Mouse (Mus musculus) brown adipose tissue, adult 24 weeks (tissue): ENCODE data around the gene Mfsd4b3. TPM values are rescaled to one million over a fixed set of nuclear protein-coding genes. Genes with fewer than 3 reads are reported as not detected.
"Not testable (repeated sequence)": the region's sequence is repeated elsewhere in the genome, so short reads cannot be mapped to it uniquely, and the experiment has no call there.

Experiments used
- H3K27ac ChIP-seq: fragments of 200-500 bp; replicated peaks from 2 replicates; pipeline ENCODE4 v1.5.1; 2012; ENCODE audit warnings: low read depth, mild to moderate bottlenecking, low read length
- H3K4me1 ChIP-seq: fragments of 200-500 bp; 2 replicates; pipeline ENCODE4 v1.6.1; 2012; ENCODE audit warnings: low read length, mixed read lengths; ENCODE audit not compliant: control insufficient read depth, insufficient read depth, insufficient read length
- H3K4me3 ChIP-seq: fragments of 200-500 bp; 2 replicates; pipeline ENCODE4 v1.5.1; 2012; ENCODE audit warnings: low read depth, mild to moderate bottlenecking, low read length, moderate library complexity; ENCODE audit not compliant: insufficient read depth
- polyA plus RNA-seq: library from polyadenylated mRNA; stranded (reverse); fragments of >200 nt; gene quantifications from 2 replicates; pipeline ENCODE4 v1.2.4, GENCODE M21; 2012; ENCODE audit not compliant: missing spikeins, insufficient read depth, insufficient read length

Gene Mfsd4b3
- polyA plus RNA-seq = 2.3 and 3.1 TPM in 2 replicates

DNA sequence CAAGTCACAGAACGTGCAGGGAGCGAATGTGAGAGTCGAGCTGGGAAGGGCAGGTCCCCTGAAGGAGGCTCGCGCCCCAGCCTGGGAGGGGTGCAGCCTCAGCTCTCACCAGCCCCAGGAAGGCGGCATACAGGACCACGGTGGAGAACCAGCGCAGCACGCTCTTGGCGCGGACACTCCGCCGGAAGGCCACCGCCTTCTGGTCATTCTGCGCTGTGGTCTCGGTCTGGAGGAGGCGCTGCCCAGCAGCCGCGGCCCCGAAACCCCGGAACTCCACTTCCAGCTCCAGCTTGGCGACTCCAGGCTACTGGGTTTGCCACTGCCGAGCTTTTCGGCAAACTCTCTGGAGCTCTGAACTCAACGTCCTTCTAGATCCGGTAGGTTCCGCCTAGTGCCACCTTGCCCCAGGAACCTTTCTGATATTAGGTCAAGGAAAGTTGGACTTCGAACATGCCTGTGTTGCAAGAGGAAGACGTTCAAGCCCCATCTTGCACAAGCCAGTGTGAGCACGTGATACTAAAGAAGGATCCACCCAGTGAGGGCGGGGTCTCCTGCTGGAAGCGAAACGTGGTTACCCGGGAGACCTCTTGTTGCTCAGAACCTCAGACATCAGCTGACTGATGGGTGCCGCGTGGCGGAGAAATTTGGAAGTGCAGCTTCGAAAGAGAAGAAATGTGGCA, at the start of gene Mfsd4b3:
TSS of gene Mfsd4b3 (minus strand) at position 393 of the 680 bp plus-strand sequence.
- Histone ChIP-seq H3K4me1 (no peaks in the 10 kb centered on the region), H3K27ac (peak within 1 kb of the TSS; percentile 83), H3K4me3 (peak within 1 kb of the TSS; percentile 78)

DNA sequence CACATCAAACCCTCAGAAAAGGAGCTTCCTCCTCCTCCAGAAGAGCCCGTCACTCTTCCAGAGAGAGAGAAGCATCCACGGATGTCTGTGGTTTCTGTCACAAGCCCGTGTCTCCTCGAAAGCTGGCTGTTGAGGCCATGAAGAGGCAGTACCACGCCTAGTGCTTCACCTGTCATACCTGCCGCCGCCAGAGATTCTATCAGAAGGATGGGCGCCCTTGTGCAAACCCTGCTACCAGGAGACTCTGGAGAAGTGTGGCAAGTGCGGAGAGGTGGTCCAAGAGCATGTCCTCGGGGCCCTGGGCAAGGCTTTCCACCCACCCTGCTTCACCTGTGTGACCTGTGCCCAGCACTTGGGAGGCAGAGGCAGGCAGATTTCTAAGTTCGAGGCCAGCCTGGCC, 49.6 kb upstream of the Mfsd4b3 start:
- no peaks in the 10 kb centered on the region for H3K4me1 ChIP-seq
- H3K4me3 ChIP-seq = no peak overlapping the region
- H3K27ac ChIP-seq = no peak overlapping the region

- H3K4me1 ChIP-seq, H3K27ac ChIP-seq, H3K4me3 ChIP-seq: not testable (repeated sequence)
Measured at GRCm38 (mm10) chr10:40008847-40009246, 48.9 kb upstream of the Mfsd4b3 start.

- Histone ChIP-seq H3K27ac (no peak overlapping the region), H3K4me3 (no peak overlapping the region), H3K4me1 (no peaks in the 10 kb centered on the region)
Measured at GRCm38 (mm10) chr10:40007953-40008352, 48.0 kb upstream of the Mfsd4b3 start.

GRCm38 (mm10) chr10:40006963-40007362, 47.0 kb upstream of the Mfsd4b3 start:
- Histone ChIP-seq H3K27ac (no peak overlapping the region), H3K4me3 (no peak overlapping the region), H3K4me1 (no peaks in the 10 kb centered on the region)

GRCm38 (mm10) chr10:40000746-40001145, 40.8 kb upstream of the Mfsd4b3 start:
- no peak overlapping the region for H3K4me3 ChIP-seq
- H3K27ac ChIP-seq = no peak overlapping the region
- no peaks in the 10 kb centered on the region for H3K4me1 ChIP-seq

DNA sequence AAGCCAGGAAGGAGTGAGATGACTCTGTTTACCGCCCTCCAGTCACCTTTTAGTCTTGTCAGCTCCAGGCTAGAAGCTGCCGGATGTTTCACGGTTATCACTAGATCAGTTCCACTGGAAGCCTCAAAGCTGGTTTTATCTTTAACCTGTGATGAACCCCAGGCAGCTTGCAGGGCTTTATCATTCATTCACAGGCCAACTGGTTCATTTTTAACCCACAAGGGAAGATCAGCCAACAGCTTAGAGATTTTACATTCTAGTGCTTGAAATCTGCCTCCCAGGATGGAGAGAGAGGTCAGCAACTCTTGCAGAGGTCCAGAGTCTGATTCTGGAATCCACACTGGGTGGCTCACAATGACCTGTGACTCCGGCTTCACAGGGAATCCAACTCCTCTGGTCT, 31.2 kb upstream of the Mfsd4b3 start:
- no peaks in the 10 kb centered on the region for H3K4me1 ChIP-seq
- no peak overlapping the region for H3K4me3 ChIP-seq
- H3K27ac ChIP-seq = no peak overlapping the region

DNA sequence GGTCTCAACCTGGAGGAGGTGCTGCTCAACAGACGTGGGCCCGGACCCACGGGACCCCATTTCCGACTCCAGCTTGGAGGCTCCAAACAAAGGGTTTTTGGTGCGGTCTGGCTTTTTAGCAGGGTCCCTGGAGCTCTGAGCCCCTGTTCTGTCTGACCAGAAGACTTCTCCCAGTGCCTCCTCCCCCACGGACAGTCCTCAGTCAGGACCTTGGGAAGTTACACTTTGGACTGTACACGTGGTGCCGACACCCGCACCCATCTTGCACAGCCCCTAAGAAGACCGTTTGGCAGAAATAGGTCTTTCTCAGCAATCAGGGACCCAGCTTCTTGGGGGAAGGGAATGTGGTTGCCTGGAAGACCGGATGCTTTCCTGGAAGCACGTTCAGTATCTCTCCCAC, 26.5 kb upstream of the Mfsd4b3 start, which contains the start of gene Mfsd4b5:
TSS of gene Mfsd4b5 (minus strand) at position 181 of the 400 bp plus-strand sequence.
- H3K4me3 ChIP-seq = no peak within 1 kb of the TSS
- H3K4me1 ChIP-seq = no peaks in the 10 kb centered on the region
- H3K27ac ChIP-seq = no peak within 1 kb of the TSS

GRCm38 (mm10) chr10:39982604-39983003, 22.7 kb upstream of the Mfsd4b3 start:
- no peaks in the 10 kb centered on the region for H3K4me1 ChIP-seq
- H3K4me3 ChIP-seq = no peak overlapping the region
- no peak overlapping the region for H3K27ac ChIP-seq

GRCm38 (mm10) chr10:39978231-39978630, 18.3 kb upstream of the Mfsd4b3 start:
- no peaks in the 10 kb centered on the region for H3K4me1 ChIP-seq
- H3K4me3 ChIP-seq = no peak overlapping the region
- no peak overlapping the region for H3K27ac ChIP-seq

GRCm38 (mm10) chr10:39977346-39977745, 17.4 kb upstream of the Mfsd4b3 start:
- Histone ChIP-seq H3K27ac (no peak overlapping the region), H3K4me3 (no peak overlapping the region), H3K4me1 (no peaks in the 10 kb centered on the region)

DNA sequence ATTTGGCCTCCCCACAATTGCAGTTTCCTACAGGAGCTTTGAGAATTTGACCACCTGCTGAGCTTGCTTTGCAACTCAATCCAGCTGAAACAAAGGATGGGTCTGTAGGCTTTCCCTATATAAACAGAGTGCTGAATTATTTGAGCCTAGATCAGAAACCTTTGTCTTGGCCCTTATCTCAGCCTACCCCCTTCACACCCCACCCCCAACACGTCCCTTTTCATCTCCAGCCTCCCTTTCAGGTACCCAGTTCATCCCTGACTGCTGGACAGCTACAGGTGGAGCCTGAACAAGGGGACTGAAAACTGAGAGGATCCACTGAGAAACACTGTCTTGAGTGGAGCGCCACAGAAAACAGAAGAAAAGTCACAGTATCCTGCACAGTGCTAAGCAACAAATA, 15.8 kb upstream of the Mfsd4b3 start:
- H3K27ac ChIP-seq = no peak overlapping the region
- H3K4me3 ChIP-seq = no peak overlapping the region

DNA sequence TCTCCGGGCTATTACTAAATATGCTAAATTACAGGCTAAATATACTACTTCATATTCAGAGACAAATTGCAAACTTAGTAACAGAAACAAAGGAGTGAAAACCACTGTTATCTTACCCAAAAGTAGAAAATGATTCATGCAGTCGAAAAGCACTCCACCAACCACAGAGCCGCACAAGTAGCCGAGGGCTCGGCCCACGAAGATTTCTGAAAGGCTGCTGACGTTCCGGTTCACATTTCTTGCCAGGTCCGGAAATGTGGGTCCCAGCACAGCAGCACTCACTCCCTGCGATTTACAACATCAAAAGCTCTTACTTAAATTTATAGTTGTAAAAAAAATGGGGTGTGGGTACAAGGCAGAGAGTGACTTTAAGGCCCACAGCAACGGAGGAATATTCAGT, 15.0 kb upstream of the Mfsd4b3 start:
- H3K4me1 ChIP-seq = no peaks in the 10 kb centered on the region
- no peak overlapping the region for H3K4me3 ChIP-seq
- no peak overlapping the region for H3K27ac ChIP-seq

More for the DNA sequence above, 15.8 kb upstream of the Mfsd4b3 start:
- no peaks in the 10 kb centered on the region for H3K4me1 ChIP-seq

DNA sequence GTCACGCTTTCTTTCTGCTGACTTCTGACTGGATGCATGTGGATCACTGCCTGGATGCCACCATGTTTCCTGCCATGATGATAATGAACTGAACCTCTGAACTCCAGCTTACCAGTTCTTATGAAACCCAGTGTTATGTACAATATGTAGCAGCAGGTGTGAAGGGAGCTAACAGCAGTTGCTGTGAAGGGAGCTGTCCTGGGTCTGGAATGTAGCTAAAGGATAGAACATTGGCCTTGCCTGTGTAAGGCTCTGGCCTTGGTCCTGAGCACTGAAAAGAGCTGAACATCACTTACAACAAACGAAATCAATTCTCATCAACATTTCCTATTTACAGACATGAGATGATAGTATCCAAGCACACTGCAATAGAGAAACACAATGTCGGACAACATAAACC, 7.6 kb upstream of the Mfsd4b3 start:
- no peak overlapping the region for H3K4me3 ChIP-seq
- no peaks in the 10 kb centered on the region for H3K4me1 ChIP-seq
- H3K27ac ChIP-seq = no peak overlapping the region

DNA sequence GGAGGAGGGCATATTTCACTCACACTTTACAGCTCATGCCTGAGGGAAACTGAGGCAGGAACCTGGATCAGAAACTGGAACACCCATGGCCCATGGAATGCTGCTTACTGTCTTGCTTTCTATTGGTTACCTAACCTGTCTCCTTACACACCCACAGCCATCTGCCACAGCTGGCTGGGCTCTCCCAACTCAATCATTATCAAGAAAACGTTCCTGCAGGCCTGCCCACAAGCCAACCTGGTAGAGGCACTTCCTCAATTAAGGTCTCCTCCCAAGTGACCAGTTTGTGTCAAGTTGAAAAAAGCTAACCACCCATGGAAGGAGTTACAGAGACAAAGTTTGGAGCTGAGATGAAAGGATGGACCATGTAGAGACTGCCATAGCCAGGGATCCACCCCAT, 2.0 kb upstream of the Mfsd4b3 start:
- Histone ChIP-seq H3K4me1 (no peaks in the 10 kb centered on the region), H3K4me3 (no peak overlapping the region), H3K27ac (no peak overlapping the region)

DNA sequence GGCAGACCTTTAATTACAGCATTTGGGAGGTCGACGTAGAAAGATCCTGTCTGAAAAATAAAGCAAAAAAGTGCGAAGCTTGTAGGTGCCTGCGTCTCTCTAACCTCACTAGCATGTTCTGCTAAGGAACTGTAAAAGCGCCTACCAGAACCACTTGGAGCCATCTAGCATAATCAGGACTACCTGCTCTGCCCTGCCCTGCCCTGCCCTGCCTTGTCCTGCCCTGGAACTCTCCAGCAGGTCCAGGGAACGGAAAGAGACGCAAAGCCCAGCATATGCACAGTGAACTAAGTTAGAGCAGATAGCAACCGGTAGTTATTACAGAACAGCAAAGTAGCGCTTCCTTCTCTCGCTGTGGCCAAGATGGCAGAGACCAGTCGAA, 479 bp upstream of the Mfsd4b3 start:
- Histone ChIP-seq H3K27ac (no peak overlapping the region), H3K4me1 (no peaks in the 10 kb centered on the region), H3K4me3 (no peak overlapping the region)
